Mouse (Mus musculus) sigmoid colon, adult 10 weeks (tissue): ENCODE results near the gene Mt1. TPM values are rescaled to one million over a fixed set of nuclear protein-coding genes. Genes with fewer than 3 reads are reported as not detected.

ENCODE experiments used
- polyA plus RNA-seq: library from polyadenylated mRNA; stranded (reverse); fragments of 350-450 nt; fragmentation: Illumina TruSeq; extraction: RNeasy Lipid Tissue Mini Kit (QIAGEN cat#74804); gene quantifications from one replicate; pipeline ENCODE4 v1.2.3, GENCODE M21; 2014; ENCODE audit warnings: low read depth, low replicate concordance

The Mt1 gene
- 7.1 TPM for polyA plus RNA-seq

DNA sequence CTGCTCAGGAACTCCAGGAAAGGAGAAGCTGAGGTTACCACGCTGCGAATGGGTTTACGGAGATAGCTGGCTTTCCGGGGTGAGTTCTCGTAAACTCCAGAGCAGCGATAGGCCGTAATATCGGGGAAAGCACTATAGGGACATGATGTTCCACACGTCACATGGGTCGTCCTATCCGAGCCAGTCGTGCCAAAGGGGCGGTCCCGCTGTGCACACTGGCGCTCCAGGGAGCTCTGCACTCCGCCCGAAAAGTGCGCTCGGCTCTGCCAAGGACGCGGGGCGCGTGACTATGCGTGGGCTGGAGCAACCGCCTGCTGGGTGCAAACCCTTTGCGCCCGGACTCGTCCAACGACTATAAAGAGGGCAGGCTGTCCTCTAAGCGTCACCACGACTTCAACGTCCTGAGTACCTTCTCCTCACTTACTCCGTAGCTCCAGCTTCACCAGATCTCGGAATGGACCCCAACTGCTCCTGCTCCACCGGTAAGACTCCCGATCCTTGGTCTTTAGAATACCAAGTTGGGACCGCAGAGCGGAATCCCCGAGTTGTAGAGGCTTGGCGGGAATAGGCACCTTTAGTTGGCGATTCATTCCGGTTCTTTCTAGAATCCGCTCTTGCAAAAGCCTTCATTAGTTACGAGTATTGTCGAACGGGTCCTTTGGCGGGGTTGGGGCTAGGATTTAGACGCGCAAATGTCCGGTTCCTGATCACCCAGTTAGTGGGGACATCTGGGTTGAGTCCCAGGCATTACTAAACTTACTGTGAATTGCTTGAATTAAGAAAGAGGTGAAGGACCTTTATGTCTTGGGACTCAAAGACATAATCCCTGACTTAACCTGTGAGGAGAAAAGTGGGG is at the start of gene Mt1:
Mt1 (plus strand) TSS at position 226 of the 856 bp plus-strand sequence.

DNA sequence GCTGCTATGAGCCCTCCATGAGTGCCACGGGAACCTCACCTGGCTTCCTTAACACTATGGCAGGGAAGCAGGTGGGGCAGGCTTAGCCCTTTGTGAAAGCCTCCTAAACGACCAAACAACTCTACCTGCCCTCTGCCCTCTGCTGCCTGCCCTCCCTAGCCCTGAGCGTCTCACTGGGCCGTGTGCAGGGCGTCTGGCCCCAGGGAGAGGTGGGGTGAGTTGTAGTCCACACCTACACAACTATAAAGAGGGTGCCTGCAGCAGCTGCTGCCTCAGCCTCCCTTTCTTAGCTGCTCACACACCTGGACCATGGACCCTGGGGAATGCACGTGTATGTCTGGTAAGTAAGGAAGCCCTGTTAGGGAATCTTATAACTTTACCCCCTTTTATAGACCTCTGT is 41.9 kb upstream of the Mt1 start, which contains the start of gene Mt4:
Mt4 (plus strand) TSS at position 265 of the 400 bp plus-strand sequence.

DNA sequence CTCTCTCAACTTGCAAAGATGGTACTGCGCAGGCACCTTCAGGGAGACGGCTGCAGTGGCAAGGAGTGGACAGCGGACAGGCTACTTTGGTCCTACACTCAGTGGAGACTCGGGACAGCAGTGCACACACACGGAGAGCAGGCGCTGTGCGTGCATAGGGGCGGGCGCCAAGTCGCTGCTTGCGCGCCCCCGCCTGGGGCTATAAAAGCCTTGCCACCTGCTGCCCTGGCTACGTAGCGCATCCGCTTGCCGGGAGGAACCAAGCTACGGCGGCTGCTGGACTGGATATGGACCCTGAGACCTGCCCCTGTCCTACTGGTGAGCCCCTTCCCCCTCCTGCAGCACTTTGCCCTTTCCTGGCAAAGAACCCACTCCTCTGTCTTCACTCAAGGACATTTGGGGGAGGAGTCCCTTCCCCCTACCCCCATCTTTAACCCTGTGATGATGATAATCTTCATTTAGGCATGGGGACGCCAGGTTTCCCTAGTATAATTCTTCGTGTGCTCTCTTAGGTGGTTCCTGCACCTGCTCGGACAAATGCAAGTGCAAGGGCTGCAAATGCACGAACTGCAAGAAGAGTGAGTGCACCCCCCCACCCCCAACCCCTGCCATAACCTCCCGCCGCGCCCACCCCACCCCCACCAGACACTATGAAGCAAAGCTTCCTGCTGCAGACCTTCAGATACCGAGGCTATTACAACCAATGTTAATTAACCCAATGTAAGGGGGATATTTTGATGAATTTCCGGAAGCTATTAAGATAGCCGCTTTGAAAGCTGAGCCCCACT is 26.2 kb upstream of the Mt1 start, which contains the start of gene Mt3:
Mt3 (plus strand) TSS at position 95 of the 788 bp plus-strand sequence.

DNA sequence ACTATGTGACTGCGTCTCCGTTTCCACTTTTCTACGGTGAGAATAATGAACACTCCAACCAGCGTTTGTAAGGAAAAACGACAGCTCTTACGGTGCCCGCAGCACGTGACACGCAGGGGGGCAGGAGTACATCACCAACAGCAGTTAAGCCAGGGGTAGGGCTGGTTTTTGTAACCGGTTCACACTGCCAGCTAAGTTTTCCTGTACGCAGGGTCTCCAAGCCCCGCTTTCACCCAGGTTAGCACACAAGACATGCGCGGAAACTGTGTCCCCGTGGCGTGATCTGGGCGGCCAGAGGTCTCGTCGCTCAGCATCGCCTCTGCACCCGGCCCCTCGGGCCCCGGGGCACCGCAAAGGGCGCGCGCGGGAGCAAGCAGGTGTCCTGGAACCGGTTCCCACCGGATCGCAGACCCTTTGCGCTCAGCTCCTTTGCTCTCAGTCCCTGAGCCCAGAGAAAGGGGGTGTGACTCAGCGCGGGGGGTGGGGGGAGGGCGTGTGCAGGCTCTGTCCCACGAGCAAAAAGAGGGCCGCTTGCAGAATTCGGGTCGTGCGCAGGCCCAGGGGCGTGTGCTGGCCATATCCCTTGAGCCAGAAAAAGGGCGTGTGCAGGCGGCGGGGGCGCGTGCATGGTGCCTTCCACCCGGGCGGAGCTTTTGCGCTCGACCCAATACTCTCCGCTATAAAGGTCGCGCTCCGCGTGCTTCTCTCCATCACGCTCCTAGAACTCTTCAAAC is 6.6 kb upstream of the Mt1 start, which contains the start of gene Mt2:
Mt2 (plus strand) TSS at position 590 of the 734 bp plus-strand sequence.

DNA sequence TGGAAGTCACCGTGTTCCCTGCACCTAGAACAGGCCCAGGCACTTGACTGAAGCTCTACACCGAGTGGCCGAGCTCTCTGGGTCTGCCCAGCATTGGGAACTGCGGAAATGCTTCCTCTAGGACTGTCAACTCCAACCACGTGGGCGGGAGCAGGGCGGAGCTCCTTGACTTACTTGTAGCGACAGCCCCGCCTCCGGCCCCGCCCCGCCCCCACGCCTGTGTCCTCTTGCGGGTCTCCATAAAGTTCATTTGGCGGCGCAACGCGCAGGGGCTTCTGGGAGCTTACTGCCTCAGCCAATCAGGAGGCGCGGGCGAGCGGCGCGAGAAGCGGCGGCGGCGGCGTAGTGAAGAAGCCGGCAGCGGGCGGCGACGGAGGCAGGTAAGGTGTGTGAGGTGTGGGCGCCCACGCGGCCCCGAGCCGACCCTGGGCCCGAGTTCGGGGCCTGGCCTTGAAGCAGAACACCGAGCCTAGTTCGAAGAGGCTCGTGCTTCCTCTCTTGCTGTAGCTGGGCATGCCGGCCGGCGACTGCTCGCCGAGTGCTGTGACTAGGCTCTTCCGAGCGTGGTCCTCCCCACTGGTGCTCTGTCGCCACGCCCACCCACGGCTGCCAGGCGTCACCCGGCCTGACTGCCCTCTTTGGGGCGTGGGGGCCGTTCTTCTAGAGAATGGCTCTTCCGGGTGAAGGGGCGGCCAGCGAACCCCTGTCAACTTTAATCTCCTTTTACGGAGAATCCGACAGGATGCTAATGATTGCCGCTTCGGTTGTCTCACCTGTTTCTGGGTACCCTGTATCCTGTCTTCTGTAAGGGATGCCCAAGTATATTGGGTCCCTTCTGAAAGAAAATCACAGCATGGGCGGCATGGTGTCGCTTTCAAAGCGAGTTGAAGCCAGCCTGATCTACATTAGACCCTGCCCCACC is 35.6 kb downstream of the Mt1 start, which contains the start of gene Nup93:
Nup93 (plus strand) TSS at position 313 of the 922 bp plus-strand sequence.

Other genes starting within 250 kb of the Mt1 start
- 141 TPM for gene Amfr, start 166.2 kb upstream of the Mt1 start, polyA plus RNA-seq
- gene Nudt21, start 142.1 kb upstream of the Mt1 start, polyA plus RNA-seq, result 103 TPM
- 26.4 TPM for gene Ogfod1, start 141.9 kb upstream of the Mt1 start, polyA plus RNA-seq
- 6.8 TPM for gene Bbs2, start 80.2 kb upstream of the Mt1 start, polyA plus RNA-seq
- gene Mt4, start 41.9 kb upstream of the Mt1 start, polyA plus RNA-seq, result not detected
- not detected for gene Mt3, start 26.5 kb upstream of the Mt1 start, polyA plus RNA-seq
- gene Mt2, start 6.4 kb upstream of the Mt1 start, polyA plus RNA-seq, result 16.7 TPM
- gene Nup93, start 35.5 kb downstream of the Mt1 start, polyA plus RNA-seq, result 9.5 TPM
- gene Slc12a3, start 150.1 kb downstream of the Mt1 start, polyA plus RNA-seq, result 0.16 TPM
- gene Herpud1, start 207.4 kb downstream of the Mt1 start, polyA plus RNA-seq, result 130 TPM